Mouse (Mus musculus) ES-Bruce4 (cell line): Measurements from ENCODE around the gene Rtl3.

Experiments
- CTCF ChIP-seq: IDR thresholded peaks from one replicate; pipeline ENCODE4 v1.8.1; 2011; ENCODE audit warnings: low read depth, low read length
- POLR2A ChIP-seq: IDR thresholded peaks from one replicate; pipeline ENCODE4 v1.8.1; 2011; ENCODE audit warnings: low read length; ENCODE audit not compliant: insufficient read depth

GRCm38 (mm10) chrX:106840409-106840808, at the start of gene Rtl3:
- TF ChIP-seq POLR2A = no peak
- TF ChIP-seq CTCF = no peak
